Mouse (Mus musculus): Measurements from ENCODE around the gene Tcp11l2.
A peak's percentile ranks its signal among the peaks of the same experiment; 100 is the strongest.

Gene Tcp11l2

DNA sequence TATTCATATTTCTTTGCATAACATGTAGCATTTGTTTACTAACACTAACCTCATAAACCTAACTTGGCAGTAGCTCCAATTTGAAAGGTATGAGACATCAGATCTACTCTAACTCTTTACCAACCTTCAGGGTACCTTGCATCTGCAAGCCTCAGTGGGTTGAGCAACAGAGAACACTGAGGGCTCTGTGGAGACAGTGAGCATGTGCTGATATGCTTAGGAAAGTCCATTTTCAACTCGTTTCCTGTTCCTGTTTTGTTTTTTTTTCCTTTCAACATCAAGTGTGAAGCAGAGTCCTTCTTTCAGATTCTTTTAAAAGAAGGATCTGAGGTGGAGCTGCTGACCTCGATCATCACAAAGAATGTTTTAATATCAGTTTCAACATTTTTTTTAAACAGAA, 20.3 kb upstream of the Tcp11l2 start:
- no peak for DNase-seq (ENCODE audit: low spot score)

DNA sequence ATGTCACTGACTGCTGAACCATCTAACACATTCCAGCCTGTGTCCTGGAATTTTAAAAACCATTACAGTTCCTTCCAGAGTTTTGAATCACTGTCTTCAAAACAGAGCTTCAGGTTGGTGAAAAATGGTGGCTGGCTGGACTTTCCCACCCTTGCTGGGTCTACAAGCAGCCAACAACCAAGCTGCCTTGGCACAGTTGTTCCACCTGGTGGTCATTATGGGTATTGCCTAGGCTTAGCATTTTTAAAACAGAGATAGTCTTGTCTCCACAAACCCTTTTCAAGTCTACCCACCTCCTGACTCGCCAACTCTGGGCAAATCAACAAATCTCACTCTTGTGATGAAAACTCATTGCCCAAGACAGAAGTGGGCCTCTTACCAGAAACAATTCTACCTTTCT, 17.9 kb upstream of the Tcp11l2 start:
- no peak for DNase-seq (ENCODE audit: low spot score)

DNA sequence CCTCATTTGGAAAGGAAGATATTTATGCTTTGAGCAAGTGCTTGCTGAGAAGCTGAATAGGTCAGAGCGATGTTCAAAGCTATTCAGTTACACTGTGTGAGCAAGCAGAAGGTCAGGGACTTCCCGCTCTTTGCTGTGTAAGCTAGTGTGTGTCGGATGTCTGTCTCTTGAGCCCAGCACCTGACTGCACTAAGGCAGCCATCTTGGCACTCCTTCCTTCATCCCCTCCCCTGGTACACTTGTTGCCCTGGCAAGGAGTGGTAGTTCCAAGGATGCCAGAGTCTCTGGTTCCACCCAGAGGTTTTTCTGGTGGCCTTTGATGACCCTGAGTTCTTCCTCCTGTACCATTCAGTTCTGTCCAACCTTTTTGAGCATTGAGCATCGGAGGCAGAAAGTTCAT, 16.4 kb upstream of the Tcp11l2 start:
- no peak for DNase-seq (ENCODE audit: low spot score)

DNA sequence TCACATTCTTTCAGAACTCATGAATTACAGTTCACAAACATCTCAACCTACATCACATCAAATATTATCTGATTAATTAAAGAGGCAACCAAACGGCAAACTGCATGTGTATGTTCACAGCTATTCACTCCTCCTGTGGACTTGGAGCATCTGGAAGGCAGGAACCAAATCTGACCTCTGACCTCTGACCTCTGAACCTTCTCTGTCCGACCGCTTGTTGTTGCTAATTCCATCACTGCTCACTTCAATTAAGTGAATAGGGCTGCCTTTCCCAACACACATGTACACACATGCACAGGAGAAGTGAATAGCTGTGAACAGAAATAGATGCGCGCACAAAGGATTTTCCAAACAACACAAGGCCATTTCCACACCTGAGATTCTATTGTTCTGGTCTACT, 14.3 kb upstream of the Tcp11l2 start:
- DNase-seq (ENCODE audit: low spot score) = no peak

DNA sequence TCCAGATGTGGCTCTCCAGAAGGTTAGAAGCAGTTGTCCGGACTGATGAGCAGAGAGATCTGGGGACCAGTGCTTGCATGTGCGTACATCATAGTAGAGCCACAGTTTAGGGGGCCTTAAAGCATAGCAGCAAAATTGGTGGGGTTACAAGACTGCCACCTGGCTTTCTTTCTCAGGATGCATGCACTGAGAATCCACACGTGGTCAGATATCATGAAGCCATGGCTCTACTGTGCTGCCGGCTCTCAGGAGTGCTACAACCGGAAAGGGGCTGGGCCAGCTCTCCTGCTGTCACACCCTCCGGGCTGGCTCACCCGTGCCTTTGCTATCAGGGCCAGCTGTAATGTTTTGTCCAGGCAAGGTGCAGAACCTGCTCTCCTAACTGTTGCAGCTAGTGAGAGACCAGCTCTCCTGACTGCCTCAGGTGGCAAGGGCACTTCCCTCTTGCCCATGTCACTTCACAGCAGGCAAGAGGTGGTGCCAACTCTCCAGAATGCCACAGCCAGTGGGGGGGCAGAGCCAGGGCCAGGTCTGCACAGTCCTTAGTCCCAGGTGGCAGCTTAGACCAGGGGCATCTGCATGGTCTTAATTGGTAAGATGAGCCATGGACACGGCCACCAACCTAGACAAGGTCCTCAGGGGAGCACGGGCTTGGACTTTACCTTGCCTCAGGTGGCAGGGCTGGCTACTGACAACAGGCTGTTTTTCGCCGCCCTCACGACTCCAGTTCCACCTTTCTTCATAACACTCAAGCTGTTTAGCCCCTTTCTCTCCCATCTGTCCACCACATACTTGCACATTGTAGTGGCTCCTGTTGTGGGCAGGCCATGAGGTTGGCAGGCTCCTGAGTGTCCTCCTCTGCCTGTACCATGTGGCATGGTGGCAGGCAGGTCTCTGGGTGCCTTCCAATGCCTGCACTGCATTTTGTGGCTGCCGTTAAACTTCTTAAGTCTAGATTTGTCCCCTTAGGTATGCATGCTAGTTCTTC, 13.6 kb upstream of the Tcp11l2 start:
- peak; percentile 44 for DNase-seq (ENCODE audit: low spot score)

DNA sequence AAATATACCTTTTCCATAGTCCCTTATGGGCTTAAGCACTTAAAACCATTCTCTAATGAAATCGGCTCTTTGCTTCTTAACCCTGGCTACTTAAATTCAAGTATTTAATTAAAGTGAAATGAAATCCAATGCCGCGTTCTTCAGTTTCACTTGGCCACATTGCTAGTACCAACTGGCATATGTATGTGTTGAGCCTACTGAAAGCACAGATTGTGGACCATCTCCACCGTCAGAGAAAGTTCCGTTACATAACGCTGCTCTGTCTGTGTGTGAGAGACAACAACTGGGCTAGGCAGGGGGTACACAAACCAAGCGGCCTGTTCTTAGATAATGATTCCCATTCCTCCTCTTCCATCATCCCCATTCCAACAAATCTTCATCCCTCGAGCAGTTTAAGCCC, 12.0 kb upstream of the Tcp11l2 start:
- DNase-seq (ENCODE audit: low spot score) = no peak

DNA sequence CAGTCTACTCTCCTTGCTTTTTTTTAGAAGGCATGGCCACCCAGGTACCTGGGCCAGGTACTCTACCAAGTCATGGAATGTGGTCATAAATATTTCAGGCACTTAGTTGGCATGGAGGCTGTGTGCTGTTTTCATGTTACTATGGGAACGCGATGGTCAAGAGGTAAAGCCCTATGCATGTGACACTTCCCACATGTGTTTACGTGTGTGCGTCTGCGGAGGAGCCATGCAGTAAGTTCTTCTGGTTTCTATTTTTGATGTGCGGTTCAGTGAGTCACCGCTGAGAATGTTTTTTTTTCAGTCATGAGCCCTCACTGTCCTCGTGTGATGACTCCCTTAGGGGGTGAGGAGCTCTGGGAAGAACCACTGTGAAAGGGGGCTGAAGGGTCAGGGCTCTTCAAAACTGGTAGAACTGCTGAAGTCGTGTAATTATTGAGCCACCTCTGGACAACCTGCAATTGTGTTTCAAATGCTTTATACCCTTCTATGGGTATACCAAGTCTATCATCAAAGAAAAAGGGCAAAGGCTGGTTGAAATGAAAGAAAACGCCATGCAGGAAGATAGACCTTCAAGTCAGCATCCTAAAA, 5.3 kb upstream of the Tcp11l2 start:
- DNase-seq (ENCODE audit: low spot score) = peak; percentile 37

DNA sequence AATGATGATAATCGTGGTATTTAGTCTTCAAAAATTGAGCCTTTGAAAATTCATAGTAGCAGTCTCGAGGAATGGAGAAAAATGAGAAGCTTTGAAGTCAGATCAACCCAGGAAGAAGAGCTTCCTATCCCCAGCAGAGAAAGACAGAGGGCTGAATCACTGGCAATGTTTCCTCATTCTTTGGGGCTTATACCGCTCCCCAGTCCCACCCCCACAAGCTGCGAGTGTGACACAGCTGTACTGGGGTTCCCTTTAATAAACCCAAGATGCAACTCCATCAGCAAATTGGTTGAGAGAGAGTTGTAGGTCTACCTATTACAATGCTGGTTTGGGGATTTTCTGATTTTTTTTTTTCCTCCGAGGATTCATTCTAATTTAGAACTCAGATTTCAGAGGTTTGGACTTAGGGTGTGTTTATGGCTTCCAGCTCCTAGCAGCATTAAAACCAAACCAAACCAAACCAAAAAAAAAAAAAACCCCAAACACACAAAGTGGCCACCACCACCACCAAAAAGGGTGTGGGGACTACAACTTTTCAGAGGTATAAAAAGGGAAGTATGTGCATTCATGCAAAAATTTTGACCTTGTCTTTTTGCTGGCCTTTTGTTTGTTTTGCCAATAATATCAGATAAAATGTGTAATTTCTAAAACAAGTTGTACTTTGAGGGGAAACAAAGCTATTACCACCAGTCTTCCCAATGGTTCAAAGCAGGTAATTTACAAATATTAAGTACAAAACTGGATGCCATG, 2.6 kb upstream of the Tcp11l2 start:
- DNase-seq (ENCODE audit: low spot score) = no peak

DNA sequence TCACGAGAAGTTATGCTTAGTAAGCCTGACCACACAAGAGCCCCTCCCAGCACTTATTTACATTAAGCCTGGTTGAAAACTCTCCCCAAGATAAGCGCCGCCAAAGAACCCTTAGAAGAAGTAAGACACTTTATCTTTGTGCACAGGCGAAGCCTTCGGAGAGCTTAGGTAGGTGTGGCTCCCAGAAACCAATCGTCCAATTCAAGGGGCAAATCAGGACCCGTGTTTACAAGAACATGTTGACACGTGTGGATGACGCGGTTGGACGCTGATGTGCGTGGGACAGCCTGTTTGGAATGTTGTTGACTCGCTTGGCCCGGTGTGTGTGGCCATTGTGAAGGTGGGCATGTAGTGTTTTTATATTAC, 414 bp upstream of the Tcp11l2 start:
- DNase-seq (ENCODE audit: low spot score) = no peak

DNA sequence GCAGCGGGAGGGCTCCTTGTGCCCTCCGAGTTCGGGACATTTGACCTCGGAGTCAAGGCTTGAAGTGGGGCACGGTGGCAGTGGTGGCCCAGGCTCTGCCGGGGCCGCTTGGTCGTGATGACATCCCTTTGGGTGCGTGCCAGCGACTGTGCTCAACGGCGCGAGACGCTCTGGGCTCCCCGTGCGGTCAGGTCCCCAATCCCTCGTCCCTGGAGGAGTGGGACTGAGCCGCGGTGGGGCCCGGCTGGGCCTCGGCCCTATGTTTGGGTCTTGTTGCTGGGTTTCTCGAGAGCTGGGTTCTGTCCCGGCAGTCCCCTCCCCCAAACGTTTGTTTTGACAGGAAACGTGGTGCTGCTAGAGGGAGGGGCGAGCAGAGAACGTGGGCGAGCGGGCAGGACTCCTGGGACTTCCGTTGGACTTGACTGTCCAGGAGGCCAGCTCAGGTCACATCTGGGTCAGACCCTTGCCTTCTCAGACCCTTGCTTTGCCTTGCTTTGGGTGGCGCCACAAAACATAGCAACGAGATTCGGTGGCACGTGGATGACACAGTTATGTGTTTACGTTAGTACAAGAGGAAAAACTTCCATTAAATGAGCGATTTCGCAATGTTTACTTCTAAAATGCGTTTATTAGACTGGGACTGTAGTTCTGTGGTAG, 773 bp downstream of the Tcp11l2 start:
- peak; percentile 93 for DNase-seq (ENCODE audit: low spot score)

DNA sequence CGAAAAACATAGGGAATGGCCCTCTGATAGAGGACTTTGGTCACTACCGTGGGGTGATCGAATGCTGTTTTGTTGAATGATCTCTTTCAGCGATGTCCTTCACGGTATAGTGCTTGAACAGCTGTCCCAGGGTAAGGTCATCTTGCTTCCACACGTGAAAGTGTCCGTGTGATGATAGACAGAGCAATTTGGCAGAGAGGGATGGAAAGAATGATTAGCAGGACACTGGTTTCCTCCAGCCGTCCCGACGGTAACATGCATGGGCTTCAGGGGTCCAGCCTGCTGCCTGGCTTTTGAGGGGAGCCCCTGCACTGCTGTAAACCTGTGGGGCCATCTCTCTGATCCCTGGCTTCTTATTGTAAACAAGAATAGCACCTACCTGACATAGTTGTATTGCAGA, 2.3 kb downstream of the Tcp11l2 start:
- no peak for DNase-seq (ENCODE audit: low spot score)

DNA sequence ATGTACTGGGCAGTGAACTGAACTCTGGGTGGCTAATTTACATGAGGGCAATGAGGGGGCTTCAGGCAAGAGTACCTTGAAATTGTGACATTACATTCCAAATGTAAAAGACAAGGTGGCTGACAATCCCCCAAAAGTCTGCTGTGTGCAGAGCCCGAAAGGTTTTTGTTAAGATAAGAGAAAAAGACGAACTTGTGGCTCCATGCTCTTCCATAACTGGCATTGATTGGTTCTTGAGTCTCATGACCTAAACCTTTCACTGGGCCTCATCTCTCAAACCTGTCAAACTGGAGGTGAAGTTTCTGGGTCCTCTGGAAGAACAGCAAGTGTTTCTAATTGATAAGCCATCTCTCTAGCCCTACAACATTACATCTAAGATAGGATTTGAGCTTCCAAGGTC, 3.1 kb downstream of the Tcp11l2 start:
- DNase-seq (ENCODE audit: low spot score) = no peak

DNA sequence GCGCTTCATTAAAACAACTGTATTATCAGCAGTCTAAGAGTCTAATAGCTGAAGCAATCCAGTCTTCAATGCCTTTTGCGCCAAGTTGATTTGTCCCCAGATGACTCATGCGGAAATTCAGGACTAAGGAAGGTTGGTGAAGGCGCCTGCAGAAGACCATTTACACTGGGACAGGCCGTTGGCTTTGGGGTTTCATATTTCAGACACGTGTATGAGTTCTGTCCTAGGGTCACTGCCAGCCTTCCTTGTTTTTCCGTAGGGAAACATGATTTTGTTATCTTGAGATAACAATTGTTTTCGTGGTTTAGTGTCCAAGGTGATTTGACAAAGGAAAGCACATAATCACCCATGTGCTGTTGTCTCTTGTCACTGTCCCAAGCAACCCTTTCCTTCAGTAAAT, 4.8 kb downstream of the Tcp11l2 start:
- DNase-seq (ENCODE audit: low spot score) = no peak

DNA sequence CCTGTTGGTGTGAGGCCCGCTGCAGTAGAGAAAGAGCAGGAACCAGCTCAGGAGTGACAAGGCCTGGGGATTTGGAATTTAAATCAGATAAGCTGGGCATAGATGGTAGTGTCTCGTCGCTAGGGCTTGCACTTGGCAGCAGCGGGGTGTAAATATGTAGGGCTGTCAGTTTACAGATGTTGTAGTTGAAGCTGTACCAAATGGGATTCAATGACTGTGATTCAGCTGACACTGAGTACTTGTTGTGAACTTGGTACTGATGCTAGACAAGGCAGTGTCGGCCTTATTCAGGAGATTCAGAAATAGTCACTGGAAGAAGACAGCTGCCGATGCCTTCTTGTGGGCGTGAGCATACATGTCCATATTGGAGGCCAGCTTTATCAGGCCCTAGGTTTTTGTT, 5.8 kb downstream of the Tcp11l2 start:
- DNase-seq (ENCODE audit: low spot score) = no peak

DNA sequence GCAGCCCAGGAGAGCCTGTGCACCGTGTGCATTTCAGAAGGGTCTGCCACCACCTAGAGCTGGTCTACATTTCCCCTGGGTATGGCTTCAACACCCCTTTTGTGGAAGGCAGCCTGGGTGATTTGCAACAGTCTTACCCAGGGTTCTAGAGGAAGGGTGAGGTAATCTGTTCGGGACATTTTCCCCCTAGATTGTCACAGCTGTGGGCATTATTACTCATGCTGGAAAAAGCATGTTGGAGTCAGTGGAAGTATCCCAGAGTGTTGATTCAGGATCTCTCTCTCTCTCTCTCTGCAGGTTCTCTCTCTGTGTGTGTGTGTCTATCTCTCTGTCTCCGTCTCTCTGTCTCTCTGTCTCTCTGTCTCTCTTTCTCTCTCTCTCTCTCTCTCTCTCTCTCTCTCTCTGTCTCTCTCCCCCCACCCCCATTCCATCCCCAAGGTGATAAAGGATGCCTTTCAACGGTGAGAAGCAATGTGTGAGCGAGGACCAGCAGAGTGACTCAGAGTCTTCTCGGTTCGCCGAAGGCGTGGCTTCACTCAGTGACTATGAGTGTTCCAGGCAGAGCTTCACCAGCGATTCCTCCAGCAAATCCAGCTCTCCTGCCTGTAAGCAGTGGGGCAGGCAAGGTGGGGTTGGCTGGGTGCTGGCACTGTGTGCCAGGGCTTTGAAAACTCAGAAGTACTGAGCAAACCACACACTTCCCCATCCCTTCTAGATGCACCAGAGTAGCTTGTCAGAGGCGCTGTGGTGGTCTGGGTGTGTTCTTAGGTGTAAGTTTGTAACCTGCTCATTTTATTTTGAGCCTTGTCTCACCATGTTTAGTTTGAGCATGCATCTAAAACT, 8.2 kb downstream of the Tcp11l2 start:
- no peak for DNase-seq (ENCODE audit: low spot score)

DNA sequence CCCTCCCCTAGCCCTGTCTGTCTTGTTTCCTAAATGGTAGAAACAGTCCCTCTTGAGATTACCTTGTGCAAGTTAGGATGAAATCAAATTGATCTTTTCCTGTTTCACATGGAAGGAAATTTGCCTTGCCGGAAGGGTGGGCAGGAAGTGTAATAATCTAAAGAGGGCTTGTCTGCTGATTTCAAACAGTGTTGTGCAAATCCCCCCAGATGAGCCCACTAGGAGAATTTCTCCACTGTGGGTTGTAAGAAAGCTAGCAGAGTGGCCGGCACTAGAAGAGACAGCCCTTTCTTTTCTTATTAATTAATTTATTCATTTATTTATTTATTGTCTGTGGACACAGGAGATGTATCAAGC, 8.8 kb downstream of the Tcp11l2 start:
- no peak for DNase-seq (ENCODE audit: low spot score)

DNA sequence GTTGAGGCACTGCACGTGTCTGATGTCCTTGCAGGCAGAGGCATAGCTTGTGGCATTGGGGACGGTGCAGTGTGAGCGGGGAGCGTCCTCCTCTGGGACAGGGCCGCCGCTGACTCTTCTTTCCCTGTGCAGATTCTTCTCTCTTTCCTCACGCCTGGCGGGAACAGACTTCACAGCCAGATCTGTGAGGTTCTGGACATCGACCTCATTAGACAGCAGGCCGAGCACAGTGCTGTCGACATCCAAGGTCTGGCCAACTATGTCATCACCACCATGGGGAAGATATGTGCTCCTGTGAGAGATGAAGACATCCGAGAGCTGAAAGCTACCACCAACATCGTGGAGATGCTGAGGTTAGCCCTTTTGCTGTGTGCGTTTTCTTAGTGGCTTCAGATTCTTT, 14.5 kb downstream of the Tcp11l2 start:
- DNase-seq (ENCODE audit: low spot score) = no peak

DNA sequence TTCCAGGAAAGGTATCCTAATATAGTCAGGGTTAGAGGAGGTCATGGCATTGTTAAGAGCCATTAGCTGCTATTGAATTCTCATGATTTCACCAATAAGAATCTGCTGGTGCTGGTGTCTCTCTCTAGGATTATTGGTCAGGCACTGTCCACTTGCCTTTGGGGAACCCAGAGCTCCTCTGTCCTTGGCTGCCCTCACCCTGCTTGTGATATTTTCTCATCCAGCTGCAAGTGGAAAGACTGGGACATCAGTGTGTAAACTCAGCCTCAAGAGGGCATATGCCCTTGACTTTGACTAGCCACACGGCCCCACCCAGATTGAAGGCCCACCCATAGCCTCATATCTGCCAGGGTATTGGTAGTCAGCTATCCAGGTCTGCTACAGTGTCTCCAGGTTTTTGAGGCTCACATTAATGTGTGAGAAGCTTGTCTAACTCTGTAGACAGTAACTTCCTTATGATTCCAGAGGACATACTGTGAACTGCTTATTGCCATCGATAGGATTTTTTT, 15.3 kb downstream of the Tcp11l2 start:
- no peak for DNase-seq (ENCODE audit: low spot score)

DNA sequence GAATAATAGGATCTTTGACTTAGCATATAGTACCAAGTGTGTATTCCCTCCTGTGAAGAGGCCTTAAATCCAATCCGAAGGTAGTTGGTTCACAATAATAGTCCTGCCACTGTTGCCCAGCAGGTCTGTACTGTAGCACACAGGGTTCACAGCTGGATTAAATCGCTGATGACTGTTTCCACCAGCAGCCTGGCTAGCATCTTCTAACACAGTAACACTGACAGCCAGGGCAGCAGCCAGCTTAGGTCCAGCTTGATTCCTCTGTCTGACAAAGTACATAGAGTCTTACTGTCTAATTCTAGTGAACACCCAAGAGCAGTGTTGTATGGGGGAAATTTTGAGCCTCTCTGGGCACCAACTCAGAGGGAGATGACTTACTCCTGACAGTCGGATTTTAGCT, 16.3 kb downstream of the Tcp11l2 start:
- DNase-seq (ENCODE audit: low spot score) = peak; percentile 26

DNA sequence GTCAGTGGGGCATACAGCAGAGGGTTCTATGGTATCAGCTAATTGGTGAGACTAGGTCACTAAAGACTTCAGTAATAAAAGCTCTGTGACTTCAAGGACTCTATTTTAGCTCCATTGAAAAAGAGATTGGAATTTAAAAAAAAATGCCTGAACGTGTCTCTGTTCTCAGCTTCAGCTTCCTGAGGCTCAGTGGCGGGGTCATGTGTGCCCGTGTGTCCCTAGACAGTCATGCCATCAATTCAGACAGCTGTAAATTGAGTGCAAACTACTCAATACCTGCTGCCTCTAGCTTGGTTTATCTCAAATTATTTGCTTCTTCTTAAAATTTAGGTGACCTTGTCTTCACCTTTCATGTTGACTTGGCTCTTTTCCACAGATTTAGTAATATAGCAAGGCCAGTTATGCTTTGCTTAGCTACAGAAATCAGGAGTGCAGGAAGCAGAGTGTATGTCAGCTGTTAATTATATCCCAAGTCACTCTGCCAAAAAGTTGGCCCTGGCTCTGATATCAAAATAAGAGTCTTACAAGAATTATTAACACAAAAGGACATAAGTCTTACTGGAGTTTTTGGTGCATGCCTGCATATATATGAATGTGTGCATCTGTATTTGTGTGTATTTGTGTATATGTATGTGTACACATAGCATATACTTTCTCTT, 20.8 kb downstream of the Tcp11l2 start:
- peak; percentile 41 for DNase-seq (ENCODE audit: low spot score)

DNA sequence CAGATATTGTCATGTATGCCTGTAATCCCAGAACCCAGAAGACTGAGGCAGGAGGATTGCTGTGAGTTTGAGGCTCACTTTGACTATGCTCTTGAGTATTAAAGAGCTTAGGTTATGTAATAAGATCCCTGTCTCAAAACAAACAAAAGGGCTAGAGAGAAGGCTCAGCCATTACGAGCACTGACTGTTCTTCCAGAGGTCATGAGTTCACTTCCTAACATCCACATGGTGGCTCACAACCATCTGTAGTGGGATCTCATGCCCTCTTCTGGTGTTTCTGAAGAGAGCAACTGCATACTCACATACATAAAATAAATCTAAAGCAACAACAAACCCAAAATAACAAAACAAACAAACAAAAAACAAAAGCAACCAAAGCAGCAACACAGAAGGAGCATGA, 21.7 kb downstream of the Tcp11l2 start:
- no peak for DNase-seq (ENCODE audit: low spot score)

All from lung, postnatal 25 days (tissue).